Mouse (Mus musculus) gastrocnemius, adult 18-20 months (tissue): ENCODE measurements around the gene Dscam. TPM values are rescaled to one million over a fixed set of nuclear protein-coding genes. Genes with fewer than 3 reads are reported as not detected.

Source experiments
- DNase-seq: peaks from one replicate; pipeline ENCODE4 v3.0.0; 2021; ENCODE audit warnings: low spot score
- total RNA-seq, 2 experiments: library from RNA; stranded (reverse); gene quantifications; 2 replicates each; pipeline ENCODE4 v1.2.3; 2021

Gene Dscam
- total RNA-seq, 2 experiments from 2014 or later = not detected

DNA sequence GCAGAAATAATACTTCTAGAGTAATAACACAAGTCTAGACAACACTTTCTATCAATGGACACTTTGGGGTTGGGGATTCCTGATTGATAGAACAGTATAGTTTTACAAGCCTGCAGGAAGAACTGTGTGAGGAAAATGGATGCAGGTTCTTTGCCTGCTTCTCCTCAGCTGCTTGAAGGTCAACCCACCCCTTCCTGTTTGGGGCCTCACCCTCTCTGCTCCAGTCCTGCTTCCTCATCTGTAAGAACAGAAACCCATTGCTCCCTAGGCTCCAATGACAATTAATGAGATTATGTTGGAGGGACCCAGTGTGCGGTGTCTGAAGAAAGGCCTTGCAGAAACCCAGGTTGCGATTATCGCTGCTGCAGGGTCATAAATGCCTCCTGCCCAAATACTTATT lies 446.4 kb downstream of the Dscam start:
- DNase-seq = no peak

DNA sequence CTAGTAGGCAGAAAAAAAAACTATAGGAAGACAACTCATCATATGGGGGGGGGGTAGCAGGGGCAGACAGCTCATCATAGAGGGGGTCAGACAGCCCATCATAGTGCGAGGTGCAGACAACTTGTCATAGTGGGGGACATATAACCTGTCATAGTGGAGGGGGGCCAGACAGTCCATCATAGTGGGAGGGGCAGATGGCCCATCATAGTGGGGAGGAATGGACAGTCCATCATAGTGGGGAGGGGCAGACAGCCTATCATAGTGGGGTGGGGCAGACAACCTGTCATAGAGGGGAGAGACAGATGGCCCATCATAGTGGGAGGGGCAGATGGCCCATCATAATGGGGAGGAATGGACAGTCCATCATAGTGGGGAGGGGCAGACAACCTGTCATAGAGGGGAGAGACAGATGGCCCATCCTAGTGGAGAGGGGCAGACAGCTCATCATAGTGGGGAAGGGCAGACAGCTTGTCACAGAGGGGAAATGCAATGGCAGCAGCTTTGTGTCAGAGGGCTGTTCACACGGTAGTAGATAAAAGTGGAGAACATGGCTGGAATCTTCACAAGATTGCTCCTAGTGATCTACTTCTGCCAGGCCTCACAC lies 447.4 kb downstream of the Dscam start:
- no peak for DNase-seq

DNA sequence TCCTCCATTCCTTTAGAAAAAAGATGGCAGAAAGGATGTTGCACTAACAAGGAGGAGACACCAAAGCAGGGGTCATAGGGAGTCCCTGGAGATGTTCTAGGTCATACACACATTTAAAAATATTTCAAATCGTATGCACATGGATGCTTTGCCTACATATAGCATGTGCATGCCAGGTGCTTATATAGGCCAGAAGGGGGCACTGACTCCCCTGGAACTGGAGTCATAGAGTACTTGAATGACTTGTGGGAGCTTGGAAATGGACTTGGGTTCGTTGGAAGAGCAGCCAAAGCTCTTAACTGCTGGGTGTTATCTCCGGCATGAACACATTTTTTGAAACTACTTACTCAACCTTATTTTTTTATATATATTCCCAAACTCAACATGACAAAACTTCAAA lies 448.4 kb downstream of the Dscam start:
- DNase-seq = no peak

DNA sequence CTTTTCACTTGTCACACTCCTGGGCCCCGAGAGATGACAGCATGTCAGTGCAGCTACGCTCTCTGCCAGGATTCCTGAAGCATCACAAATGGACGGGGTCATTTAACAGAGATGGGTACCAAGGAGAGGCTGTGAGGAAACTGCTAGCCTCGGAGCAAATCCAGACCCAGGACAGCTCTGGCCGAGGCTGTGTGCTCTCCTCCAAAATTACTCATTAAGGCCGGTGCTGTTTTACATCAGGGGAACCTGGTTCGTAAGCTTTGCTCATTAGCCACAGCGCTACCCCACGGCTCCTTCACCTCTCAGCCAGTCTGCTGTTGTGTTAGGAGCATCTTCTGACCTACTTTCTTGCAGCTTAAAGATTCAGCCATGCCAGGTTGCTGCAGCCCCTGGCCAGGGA lies 449.3 kb downstream of the Dscam start:
- no peak for DNase-seq

DNA sequence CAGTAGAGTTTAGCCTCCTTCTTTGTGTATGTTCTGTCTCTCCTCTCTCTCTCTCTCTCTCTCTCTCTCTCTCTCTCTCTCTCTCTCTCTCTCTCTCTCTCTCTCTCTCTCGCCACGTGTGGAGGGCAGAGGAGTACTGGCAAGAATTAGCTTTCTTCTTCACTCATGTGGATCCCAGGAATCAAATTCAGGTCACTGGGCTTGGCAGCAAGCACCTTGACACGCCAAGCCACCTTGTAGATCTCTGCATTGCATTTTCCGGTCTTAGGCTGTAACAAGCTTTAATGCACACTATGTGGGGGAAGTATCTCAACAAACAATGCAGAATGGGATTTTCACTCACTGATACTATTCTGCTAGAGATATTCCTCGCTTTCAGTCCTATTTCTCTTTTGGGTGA lies 449.9 kb downstream of the Dscam start:
- DNase-seq = no peak

DNA sequence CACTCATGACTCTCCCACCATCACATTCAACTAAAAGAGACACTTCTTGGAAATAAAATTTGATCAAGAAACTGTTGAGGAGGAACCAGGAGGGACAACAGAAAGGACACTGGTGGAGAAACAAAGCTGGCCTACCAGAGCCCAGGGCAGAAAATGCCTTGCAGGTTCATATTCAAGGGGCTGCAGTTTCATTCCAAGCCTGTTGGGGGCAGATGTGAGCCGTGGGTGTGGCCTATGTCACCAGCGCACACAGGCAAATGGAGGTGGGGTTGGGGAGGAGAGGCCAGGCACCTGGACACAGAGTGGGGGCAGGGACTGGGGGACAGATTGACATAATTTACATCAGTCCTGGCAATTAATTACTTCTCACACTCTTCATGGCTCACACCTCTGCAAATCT lies 452.3 kb downstream of the Dscam start:
- DNase-seq = no peak

DNA sequence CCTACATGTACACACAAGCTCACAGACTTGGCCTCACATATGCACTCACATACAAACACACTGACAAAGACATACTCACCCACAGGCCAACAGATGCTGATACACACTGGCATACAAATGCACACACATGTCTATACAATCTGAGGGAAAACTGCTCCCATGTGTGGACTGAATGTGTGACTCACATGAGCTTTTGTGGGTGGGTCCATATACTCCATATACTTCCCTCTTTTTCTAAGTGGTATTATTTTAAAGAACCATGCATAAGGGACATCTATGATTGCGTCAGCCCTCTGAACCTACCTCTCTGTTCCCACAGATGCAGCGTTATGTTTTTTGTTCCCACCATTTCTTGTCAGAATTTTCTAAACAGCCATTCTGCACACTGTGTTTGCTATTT lies 453.9 kb downstream of the Dscam start:
- DNase-seq = no peak

DNA sequence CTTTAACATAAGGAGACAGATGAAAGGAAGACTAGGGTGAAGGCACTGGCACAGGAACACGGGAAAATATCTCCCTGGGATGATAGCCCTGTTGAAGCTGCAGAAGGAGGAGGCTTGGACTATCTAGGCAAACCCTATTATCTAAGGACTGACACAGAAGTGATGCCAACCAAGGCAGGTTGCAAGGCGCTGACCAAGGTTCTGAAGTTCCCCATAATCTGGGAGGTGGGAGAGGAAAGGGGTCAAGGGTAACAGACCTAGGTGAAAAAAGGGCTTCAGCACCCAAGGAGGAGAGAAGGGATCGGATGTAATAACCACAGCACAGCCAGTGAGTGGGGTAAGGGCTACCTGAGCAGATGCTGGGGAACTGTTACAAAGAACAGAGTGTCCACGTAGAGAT lies 458.6 kb downstream of the Dscam start:
- no peak for DNase-seq

DNA sequence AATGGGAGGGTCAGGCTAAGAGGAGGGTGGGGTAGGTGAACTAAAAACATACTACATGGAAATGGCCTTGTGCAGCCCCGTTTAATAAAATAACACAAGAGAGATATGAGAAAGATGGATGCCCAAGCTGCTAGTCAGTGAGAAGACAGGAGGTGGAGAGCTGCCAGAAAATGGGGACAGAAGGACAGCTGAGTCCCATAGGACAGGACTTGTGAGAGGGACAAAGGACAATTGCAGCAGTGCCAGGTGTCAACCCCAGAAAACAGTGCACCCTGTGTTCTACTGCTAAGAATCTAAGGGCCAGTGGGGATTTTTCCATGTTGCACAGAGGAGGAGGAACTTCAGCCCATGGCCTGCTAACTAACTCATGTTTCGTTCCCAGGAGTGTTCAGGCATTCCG lies 470.0 kb downstream of the Dscam start:
- no peak for DNase-seq

DNA sequence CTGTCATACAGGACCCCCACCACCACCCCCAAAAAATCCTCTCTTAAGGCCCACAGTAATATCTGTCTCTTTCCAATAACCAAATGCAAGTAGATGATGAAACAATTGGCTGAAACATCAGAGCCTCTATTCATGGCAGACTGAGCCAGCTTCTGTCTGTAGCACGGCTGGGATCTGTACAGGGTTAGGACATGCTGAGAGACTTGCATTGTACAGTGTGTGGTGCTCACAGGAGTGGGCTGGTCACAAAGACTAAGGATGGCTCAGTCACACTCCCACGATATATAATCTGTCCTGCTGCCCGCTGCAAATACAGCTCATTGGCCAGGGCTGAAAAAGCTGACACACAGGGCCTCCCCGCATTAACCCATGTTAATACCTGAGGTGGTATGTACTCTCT lies 474.7 kb downstream of the Dscam start:
- DNase-seq = no peak

DNA sequence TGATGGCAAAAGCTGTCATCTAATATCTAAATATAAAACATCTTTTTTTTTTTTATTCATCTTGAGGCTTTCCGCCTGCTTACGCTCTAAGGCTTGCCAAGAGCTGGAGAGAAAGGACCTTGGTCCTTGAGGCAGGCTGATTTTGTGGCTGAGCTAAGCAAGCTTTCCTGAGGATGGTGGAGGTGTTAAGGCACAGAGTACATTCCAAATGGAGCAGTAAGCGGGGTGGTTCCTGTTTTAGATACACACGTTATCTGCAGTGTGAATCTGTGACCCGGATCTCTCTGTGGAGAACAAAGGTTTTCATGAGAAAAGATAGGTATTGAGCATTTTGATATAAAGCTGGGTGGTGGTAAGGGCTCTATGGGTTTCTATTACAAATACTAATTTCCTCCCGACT lies 479.0 kb downstream of the Dscam start:
- no peak for DNase-seq

DNA sequence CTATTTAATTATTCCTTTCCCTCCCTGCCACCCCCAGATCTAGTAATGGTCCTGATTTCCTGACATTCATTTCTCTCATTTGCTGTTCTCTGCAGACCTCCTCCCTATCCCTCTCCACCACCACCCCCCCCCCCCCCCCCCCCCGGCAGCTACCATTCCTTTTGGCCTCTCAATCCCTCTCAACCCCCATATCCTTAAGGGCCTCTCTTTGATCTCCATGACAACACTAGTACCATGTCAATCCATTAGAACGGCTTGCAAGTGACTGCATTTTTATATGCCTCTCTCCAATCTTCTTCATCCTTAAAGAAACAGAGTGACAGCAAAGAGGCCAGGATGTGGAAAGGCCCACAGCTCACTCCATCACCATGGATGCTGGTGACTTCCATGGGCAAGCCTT lies 480.5 kb downstream of the Dscam start:
- DNase-seq = no peak

DNA sequence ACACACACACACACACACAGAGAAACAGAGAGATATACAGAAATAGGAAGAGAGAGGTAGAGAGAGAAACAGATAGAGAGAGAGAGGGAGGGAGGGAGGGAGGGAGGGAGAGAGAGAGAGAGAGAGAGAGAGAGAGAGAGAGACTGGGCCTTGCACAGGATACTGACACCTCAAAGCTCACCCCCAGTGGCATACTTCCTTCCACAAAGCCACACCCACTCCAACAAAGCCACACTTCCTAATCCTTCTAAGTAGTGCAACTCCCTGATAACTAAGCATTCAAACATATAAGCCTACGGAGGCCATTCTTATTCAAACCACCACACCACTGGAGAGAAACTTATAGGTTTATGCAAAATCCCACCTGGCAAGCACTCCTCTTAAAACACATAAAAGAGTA lies 481.1 kb downstream of the Dscam start:
- DNase-seq = no peak

DNA sequence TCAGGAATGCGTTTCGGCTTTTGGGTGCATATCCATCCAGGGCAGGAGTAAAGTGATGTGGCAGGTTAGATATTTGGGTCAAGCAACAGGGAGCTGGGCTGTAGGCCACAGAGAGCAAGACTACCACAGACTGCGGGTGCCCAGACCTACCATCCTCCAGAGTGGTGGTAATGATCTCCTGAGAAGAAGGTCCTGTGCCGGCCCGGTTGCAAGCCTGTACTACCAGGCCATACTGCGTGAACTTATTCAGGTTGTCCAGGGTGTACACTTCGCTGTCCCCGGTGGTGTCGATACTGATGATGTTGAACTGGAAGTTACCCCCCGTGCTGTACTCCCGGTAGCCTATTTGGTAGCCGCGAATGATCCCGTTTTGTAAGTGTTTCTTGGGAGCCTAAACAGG lies 485.5 kb downstream of the Dscam start:
- no peak for DNase-seq

DNA sequence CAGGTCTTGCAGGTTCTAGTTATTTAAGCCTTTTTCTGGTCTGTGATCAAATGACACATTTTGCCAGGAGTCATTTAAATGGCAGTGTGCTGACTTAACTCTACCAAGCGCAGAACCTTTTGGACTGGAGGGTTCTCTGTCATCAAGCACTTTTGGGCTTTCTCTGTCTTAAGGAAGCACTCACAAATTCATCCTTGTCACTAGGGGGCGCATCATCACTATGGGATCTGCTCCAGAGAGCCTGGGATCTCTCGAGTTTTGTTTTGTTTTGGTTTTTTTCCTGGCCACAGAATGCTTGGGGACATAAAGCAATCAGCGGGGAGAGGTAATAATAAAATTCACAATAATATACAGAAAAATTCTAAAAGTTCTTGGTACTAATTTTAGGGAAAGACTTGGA lies 486.0 kb downstream of the Dscam start:
- no peak for DNase-seq

DNA sequence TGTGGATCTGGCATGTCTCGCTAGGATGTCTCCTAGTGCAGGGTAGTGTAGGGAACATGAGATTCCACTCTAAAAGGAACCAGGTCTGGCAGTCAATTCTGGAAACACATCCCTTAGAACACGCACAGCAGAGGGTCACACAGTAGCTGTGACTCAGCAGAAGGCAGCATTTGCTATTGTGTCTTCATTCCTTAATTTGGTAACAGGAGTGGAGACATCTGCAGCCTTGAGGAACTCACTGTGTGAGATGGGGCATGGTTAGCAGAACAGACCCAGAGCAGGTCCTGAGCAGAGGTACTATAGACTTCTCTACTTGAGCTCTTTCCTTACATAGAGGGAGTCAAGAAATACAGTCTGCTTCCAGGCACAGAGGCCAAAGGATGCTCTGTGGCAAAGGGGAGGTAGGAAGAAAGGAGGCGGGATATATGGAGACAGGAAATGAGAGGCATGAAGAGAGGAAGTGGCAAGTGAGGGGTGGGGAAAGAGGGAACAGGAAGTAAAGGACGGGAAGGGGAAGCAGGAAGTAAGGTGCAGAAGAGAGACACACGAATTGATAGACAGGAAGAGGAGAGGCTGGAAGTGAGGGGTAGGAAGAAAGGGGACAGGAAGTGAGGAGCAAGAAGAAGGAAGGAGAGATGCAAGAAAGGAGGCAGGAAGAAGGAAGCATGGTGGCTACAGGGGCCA lies 488.1 kb downstream of the Dscam start:
- DNase-seq = no peak

DNA sequence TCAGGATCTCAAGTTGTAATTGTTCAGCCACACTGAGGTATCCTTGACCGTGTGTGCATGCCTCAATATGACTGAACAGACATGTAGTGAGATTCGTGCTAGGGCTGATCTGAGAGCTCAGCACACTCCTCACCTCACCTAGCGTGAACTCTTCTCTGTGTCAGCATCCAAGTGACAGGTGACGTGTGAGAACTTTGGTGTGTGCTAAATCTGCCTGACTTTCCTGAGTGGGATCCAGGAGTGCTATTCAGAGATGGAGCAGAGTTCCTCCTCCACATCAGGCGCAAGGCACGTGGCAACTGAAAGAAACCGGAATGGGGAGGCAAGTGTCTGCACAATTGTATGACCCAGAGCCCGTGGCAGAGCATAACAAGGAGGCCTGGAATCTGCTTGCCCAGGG lies 490.6 kb downstream of the Dscam start:
- no peak for DNase-seq

DNA sequence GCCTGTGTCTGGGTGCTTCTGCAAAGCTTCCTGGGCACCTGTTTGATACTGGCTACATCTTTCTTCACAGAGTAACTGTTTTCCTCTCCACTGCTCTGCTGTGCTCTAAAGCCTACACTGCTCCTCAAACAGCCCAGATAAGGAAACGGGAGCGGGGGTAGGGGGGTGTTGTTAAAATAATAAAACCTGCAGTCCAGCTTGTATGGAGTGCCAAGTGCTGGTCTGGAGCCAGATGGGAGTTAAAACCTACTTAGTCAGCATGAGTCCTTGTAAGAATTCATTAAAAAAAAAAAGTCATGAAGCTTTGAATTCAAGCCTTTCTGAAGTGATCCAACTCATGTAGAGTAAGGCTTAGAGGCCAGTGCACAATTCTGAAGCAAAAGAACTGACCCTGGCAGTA lies 493.1 kb downstream of the Dscam start:
- DNase-seq = no peak

DNA sequence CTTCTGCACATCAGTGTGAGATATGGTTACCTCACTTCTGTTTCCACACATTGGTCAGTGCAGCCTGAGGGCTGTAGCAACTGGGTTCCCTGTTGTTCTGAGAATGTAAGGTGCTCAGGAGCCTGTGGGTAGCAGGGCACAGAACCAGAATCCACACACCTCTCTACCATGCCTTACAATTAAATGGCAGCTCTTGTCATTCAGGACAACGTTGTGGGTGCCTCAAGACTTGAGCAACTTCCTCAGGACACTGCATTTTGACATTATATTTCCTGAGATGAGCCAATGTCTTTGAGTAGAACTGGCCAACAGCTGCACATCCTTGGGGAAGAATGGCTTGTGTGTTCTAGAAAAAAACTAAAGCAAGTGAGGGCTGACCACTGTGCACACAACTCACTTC lies 493.9 kb downstream of the Dscam start:
- DNase-seq = no peak

DNA sequence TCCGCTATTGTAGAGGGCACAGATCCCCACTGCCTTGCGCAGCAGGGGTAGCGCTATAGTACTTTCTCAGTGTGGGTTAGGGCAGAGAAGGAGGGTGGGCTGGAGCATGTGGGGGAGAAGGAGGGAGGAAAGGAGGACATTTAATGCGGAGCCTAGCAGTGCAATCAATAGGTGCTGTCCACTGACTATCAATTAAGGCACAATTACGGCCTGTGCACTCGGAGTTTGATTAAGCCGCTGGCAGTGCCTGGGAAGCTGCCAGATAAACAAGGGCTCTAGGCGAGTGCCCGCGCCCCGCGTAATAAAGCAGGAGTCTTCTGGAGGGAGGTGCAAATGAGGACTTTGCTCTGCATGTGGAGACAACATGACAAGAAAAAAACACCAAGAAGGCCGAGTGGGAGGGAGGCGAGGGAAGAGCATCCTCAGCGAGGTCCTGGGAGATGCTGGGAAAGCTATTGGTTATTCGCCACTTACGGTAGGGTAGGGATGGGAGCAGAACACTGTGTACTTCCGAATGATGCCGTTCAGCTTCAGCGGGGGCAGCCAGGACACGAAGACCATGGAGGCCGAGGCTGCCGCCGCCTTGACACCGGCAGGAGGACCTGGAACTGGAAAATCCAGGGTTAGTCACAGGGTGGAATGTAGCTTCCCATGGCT lies 497.2 kb downstream of the Dscam start:
- DNase-seq = no peak

DNA sequence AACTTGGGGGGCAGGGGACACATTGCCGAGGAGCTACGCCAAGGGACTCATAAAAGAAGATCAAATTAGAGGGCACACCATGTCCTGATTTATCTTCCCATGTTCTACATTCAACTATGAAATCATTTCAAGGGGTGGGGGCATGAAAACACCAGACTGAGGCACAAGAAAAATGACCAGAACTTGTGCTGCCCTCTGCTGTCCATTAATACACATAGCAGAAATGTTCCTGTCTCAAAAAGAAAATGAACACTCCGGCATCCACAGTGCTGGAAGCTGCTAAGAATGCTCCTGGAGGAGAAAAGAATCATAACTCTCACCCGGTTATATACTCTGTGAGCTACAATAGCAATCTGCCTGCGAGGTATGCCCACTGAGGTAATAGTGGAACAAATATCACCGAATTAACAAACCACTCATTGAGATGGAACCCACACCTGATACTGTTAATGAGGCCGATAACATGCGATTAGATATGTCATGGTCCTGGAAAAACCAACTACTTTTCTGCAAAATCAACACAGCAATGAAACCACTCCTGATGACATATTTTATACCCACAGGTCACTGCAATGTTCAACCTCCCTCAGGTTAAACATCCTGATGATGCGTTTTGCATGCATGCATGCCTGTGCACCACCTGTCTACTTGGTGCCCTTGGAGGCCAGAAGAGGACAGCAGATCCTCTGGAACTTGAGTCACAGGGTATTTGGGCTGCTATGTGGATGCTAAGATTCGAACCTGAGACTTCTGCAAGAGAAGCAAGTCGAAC lies 498.8 kb downstream of the Dscam start:
- DNase-seq = no peak

DNA sequence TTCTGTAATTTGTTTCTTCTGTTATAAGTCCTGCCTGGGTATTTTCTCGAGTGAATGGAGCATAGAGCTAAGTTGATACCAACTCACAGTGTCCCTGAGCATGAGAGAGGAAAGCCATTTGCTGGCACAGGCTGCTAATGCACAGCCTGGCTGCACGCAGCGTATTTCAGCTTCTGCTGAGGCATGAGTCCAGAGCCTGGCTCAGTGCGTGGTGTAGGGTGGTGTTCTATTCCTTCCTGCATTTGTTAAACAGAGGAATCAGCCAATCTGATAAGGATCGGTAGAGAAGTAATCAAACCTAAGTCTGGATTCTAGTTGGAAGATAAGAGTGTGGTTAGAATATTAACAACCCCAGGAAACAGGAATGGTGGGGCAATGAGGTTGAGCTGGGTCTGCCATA lies 500.8 kb downstream of the Dscam start:
- no peak for DNase-seq

DNA sequence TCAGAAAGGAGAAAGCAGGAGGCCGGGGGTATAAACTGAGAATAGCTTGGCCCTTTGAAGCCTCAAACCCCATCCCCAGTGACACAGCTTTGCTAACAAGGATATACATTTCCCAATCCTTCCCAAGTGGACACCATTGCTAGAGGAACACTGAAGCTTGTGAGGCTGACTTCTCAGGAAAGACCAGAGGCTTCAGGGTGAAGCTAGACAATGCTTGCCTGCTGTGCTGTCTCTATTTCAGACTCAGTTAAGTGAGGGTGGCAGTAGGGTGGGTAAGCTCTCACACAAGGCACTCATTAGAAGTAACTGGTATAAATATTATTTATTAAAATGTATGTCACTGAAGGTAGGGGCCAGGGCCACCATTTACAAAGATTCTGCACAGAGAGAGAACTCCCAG lies 502.1 kb downstream of the Dscam start:
- DNase-seq = no peak
